ENCODE assay signal across 8 mouse cellular contexts in the genomic region with DNA sequence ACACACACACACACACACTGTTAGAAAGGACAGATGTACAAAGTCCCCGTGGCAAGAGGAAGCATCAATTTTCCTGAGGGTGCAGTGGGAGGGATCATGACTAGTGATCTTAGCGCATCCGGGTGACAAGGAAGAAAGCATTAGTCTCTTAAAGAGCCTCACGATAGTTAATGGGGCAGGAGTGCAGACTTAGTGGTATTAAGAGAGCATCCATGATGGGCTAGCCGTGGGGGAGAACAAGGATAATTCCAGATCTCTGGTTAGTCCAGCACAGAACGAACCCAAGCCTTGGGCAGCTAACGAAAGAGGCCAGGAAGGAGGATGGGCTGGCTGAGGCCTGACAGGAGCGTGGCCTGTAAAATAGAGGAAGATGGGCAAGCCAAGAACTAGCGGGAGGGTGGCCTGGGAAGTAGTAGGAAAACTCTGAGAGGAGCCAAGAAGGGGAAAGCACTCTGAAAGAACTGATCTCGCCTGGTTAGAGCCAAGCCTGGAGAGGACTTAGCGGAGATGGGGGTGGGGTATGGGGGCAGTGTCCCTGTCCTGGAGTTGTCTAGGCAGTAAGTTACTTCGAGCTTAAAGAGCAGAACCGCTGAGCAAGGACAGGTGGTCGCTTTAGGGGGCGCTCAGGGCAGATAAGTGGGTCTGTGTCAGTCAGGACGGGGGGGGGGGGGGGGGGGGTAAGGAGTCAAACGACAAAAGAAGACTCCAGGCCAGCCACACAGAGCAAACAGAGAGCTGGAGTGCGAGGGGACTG. TPM values are rescaled to one million over a fixed set of nuclear protein-coding genes. Genes with fewer than 3 reads are reported as not detected.
DNase-seq lines count a peak whose midpoint lies in the region; ATAC-seq and TF ChIP-seq lines count a peak whose summit lies in the region.

Cmtm3 (plus strand) TSS at position 182 of the 754 bp plus-strand sequence.

- H3K9me3 ChIP-seq in forebrain, embryonic 12.5 days: 0 out of 2 replicates have a peak, but pooled peaks cover 4% of the 10 kb centered on the region

- no peak for ATAC-seq in Patski
- no peak; the same call in 1 of the 2 replicates for ATAC-seq in forebrain, embryonic 12.5 days (ENCODE audit: low FRiP score)
- ATAC-seq in hematopoietic stem cell, adult 5-6 weeks (replicated peaks in 1 of 2; ENCODE audit: insufficient read depth in 1 of 2, low FRiP score in 2 of 2, low TSS enrichment in 1 of 2, low read depth in 1 of 2, poor library complexity in 2 of 2, severe bottlenecking in 2 of 2): no peak
- ATAC-seq in megakaryocyte, adult 5-6 weeks (ENCODE audit: poor library complexity, severe bottlenecking): no peak

- in situ Hi-C loops in Patski (cut with MboI; ENCODE audit: low pct_unique_long_range_greater_than_20kb): loop anchor here (25.0 kb wide), 1 partner anchor 223 kb away; no protein-coding TSS in a partner anchor

- CTCF ChIA-PET in Patski (lab: Charles Lee): no interaction called here

- H3K27ac ChIP-seq in forebrain, embryonic 12.5 days: no peak within 1 kb of the TSS

- TF ChIP-seq CTCF in Patski (IDR thresholded peaks at IDR 0.05): no peak

- peak within 1 kb of the TSS; percentile 73 for H3K9ac ChIP-seq in forebrain, embryonic 12.5 days

- DNase-seq in embryo, embryonic 10 days (ENCODE audit: low spot score): peak; percentile 16
- no peak for DNase-seq in embryo, embryonic 9.5 days (ENCODE audit: extremely low spot score)
- no peak for DNase-seq in Patski (ENCODE audit: low read depth, low spot score)
- peak; percentile 52 for DNase-seq in layer of hippocampus, adult 9-11 months
- no peak for DNase-seq in B cell, adult 2 months

- WGBS in forebrain, embryonic 12.5 days: 14% methylated on average over 18 of the region's 18 CpGs

- H3K4me1 ChIP-seq in forebrain, embryonic 12.5 days: peaks cover 25% of the 10 kb centered on the region

- no peaks in the 10 kb centered on the region for H3K27me3 ChIP-seq in Patski
- peaks cover 4% of the 10 kb centered on the region; the same call in 1 of the 2 replicates for H3K27me3 ChIP-seq in forebrain, embryonic 12.5 days

- peak within 1 kb of the TSS; percentile 82 for H3K4me2 ChIP-seq in forebrain, embryonic 12.5 days

- no peaks in the 10 kb centered on the region for H3K36me3 ChIP-seq in forebrain, embryonic 12.5 days (replicated peaks)

- peak within 1 kb of the TSS; percentile 59 for H3K4me3 ChIP-seq in forebrain, embryonic 12.5 days (replicated peaks)

- POLR2A ChIA-PET in Patski (lab: Charles Lee): no interaction called here

RNA-seq across cellular contexts. Expression of gene Cmtm3, which starts in this region (rescaled TPM):
- polyA plus RNA-seq in Patski (2021): 120 TPM
- polyA plus RNA-seq in forebrain, embryonic 12.5 days (2016; fragmentation: Nextera tagmentation; extraction: Ambion mirVana): 51.3 and 59.9 TPM in 2 replicates
- 12.1 and 12.9 TPM in 2 replicates for total RNA-seq in hematopoietic stem cell, adult 5-6 weeks (2017)
- total RNA-seq in megakaryocyte, adult 5-6 weeks (2015): 84.1 and 85.6 TPM in 2 replicates
- total RNA-seq in megakaryocyte, adult 5-6 weeks (2017): 48.5 and 50.4 TPM in 2 replicates

Comparison
In these comparisons a context has a peak if more than half of its experiments do, and no peak if none do; other contexts are left out.
1. DNase-seq: peak in embryo, embryonic 10 days (single experiment) and layer of hippocampus, adult 9-11 months (single experiment); none in embryo, embryonic 9.5 days (single experiment), Patski (single experiment) and B cell, adult 2 months (0 of 2).